Mouse (Mus musculus) midbrain, postnatal 0 days (tissue): ENCODE data around the gene Pml. TPM values are rescaled to one million over a fixed set of nuclear protein-coding genes. Genes with fewer than 3 reads are reported as not detected.
A peak's percentile ranks its signal among the peaks of the same experiment; 100 is the strongest.

Experiments used
- ATAC-seq: fragments of 200-750 bp; cut with Nextera tagmentation; 2 replicates; pipeline ENCODE4 v1.8.0; 2017; ENCODE audit warnings: moderate number of reproducible peaks, mild to moderate bottlenecking, moderate TSS enrichment, moderate library complexity; ENCODE audit not compliant: low FRiP score
- DNase-seq: peaks from one replicate; pipeline ENCODE4 v3.0.0-alpha.2; 2015; ENCODE audit warnings: low spot score
- H3K27ac ChIP-seq: fragments of 300-500 bp; sonication (generic); 2 replicates; pipeline ENCODE4 v1.5.1; 2014; ENCODE audit warnings: low read depth, mild to moderate bottlenecking, low read length, mixed read lengths
- H3K27me3 ChIP-seq: fragments of 300-500 bp; sonication (generic); 2 replicates; pipeline ENCODE4 v1.6.1; 2014; ENCODE audit warnings: low read length, control low read depth, mixed read lengths; ENCODE audit not compliant: insufficient read depth
- H3K36me3 ChIP-seq: fragments of 300-500 bp; sonication (generic); 2 replicates; pipeline ENCODE4 v1.6.1; 2014; ENCODE audit warnings: low read length, control low read depth, mixed read lengths; ENCODE audit not compliant: insufficient read depth
- H3K4me1 ChIP-seq: fragments of 300-500 bp; sonication (generic); 2 replicates; pipeline ENCODE4 v1.6.1; 2014; ENCODE audit warnings: mild to moderate bottlenecking, control low read depth, antibody characterized with exemption, low read length, mixed read lengths; ENCODE audit not compliant: insufficient read depth
- H3K4me2 ChIP-seq: fragments of 300-500 bp; sonication (generic); 2 replicates; pipeline ENCODE4 v1.6.1; 2014; ENCODE audit warnings: low read depth, mild to moderate bottlenecking, low read length, mixed read lengths; ENCODE audit not compliant: poor library complexity, severe bottlenecking
- H3K4me3 ChIP-seq: fragments of 300-500 bp; sonication (generic); 2 replicates; pipeline ENCODE4 v1.5.1; 2014; ENCODE audit warnings: low read depth, mild to moderate bottlenecking, low read length, moderate library complexity
- H3K9ac ChIP-seq: fragments of 300-500 bp; sonication (generic); replicated peaks from 2 replicates; pipeline ENCODE4 v1.6.1; 2014; ENCODE audit warnings: mild to moderate bottlenecking, low read length, moderate library complexity, mixed read lengths; ENCODE audit not compliant: poor library complexity, severe bottlenecking
- H3K9me3 ChIP-seq: fragments of 300-500 bp; sonication (generic); 2 replicates; pipeline ENCODE4 v1.6.1; 2016; ENCODE audit warnings: low read length, control low read depth
- CTCF ChIP-seq: IDR thresholded peaks from 2 replicates; pipeline ENCODE4 v1.5.1; 2016; ENCODE audit warnings: antibody characterized with exemption, mild to moderate bottlenecking
- WGBS: fragments of 180-500 bp; shearing (Covaris S2); extraction: QIAGEN DNeasy Blood & Tissue Kit; methylation state at CpG from one replicate; pipeline ENCODE4 v1.1.7; 2014; 5-methylcytosine and 5-hydroxymethylcytosine counted together
- polyA plus RNA-seq: library from polyadenylated mRNA; unstranded; fragments of >200 nt; fragmentation: Nextera tagmentation; extraction: Ambion mirVana; gene quantifications from 2 replicates; pipeline ENCODE4 v1.2.1, GENCODE M21; 2015
- total RNA-seq: library from RNA; depleted of rRNA; stranded (reverse); fragments of >200 nt; gene quantifications from 2 replicates; pipeline ENCODE4 v1.2.3, GENCODE M21; 2014

The Pml gene
- total and polyA plus RNA-seq, 2 experiments from 2014 or later: 3.2 to 9.0 TPM

GRCm38 (mm10) chr9:58278821-58279723 lies 29.5 kb upstream of the Pml start:
- no peak for DNase-seq
- no peaks in the 10 kb centered on the region for H3K9me3 ChIP-seq
- no peak overlapping the region for H3K27ac ChIP-seq
- WGBS: 62% methylated on average over 4 of the region's 4 CpGs
- TF ChIP-seq CTCF: no peak
- no peak for ATAC-seq
- H3K4me1 ChIP-seq: no peaks in the 10 kb centered on the region; the same call in 1 of the 2 replicates
- H3K4me2 ChIP-seq: no peak overlapping the region
- no peak overlapping the region for H3K4me3 ChIP-seq
- no peak overlapping the region for H3K9ac ChIP-seq
- no peaks in the 10 kb centered on the region for H3K27me3 ChIP-seq
- no peaks in the 10 kb centered on the region for H3K36me3 ChIP-seq

DNA sequence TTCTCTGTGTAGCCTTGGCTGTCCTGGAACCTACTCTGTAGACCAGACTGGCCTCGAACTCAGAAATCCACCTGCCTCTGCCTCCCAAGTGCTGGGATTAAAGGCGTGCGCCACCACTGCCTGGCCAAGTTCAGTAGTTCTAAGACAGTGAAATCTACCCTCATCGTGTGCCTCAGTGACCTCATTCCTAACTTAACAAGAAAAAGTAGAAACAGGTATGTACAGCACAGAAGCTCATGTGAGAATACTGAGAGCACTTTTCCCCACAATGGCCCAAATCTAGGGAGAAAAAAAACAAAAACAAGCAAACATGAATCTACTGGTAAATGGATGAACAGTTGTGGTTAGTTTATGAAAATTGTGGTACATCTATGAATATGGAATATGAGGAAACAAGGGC lies 28.7 kb upstream of the Pml start:
- ATAC-seq (no peak), DNase-seq (no peak)
- 89% methylated on average over 4 of the region's 4 CpGs for whole genome bisulfite sequencing
- no peak overlapping the region for H3K9ac ChIP-seq
- H3K27me3 ChIP-seq: no peaks in the 10 kb centered on the region
- H3K4me2 ChIP-seq: no peak overlapping the region
- no peaks in the 10 kb centered on the region for H3K9me3 ChIP-seq
- H3K36me3 ChIP-seq: no peaks in the 10 kb centered on the region
- H3K4me3 ChIP-seq: no peak overlapping the region
- H3K27ac ChIP-seq: no peak overlapping the region
- TF ChIP-seq CTCF: no peak
- H3K4me1 ChIP-seq: no peaks in the 10 kb centered on the region; the same call in 1 of the 2 replicates

DNA sequence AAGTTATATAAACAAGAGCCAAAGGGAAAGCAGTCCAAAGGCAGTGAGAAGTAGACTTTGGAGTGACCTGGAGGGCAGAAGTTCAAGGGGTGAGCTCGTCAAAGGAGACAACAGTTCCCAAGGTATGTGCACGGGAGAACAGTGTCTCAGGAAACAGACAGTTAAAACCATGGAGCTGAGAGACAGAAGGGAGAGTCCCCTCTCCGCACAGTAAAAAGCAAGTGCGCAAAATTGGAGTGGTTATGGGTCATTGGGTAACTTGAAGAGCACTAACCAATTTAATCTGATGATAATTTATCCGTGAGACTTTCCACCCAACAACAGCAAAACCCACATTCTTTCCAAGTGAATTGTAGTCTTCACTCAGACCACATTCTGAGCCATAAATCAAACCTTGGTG lies 26.8 kb upstream of the Pml start:
- ATAC-seq (no peak), DNase-seq (no peak)
- Histone ChIP-seq H3K36me3 (no peaks in the 10 kb centered on the region), H3K27me3 (no peaks in the 10 kb centered on the region), H3K27ac (no peak overlapping the region), H3K9ac (no peak overlapping the region), H3K9me3 (no peaks in the 10 kb centered on the region), H3K4me3 (no peak overlapping the region), H3K4me1 (no peaks in the 10 kb centered on the region; the same call in 1 of the 2 replicates), H3K4me2 (no peak overlapping the region)
- no peak for TF ChIP-seq CTCF
- 66% methylated on average over 5 of the region's 5 CpGs for WGBS

- no peak for ATAC-seq
- Histone ChIP-seq H3K4me1 (no peaks in the 10 kb centered on the region; the same call in 1 of the 2 replicates), H3K9me3 (no peaks in the 10 kb centered on the region), H3K4me3 (no peak overlapping the region), H3K27me3 (no peaks in the 10 kb centered on the region), H3K36me3 (no peaks in the 10 kb centered on the region), H3K27ac (no peak overlapping the region), H3K4me2 (no peak overlapping the region), H3K9ac (no peak overlapping the region)
- no peak for DNase-seq
- TF ChIP-seq CTCF: no peak
- 89% methylated on average over 3 of the region's 3 CpGs for WGBS
Measured at GRCm38 (mm10) chr9:58275797-58276196, 26.2 kb upstream of the Pml start.

DNA sequence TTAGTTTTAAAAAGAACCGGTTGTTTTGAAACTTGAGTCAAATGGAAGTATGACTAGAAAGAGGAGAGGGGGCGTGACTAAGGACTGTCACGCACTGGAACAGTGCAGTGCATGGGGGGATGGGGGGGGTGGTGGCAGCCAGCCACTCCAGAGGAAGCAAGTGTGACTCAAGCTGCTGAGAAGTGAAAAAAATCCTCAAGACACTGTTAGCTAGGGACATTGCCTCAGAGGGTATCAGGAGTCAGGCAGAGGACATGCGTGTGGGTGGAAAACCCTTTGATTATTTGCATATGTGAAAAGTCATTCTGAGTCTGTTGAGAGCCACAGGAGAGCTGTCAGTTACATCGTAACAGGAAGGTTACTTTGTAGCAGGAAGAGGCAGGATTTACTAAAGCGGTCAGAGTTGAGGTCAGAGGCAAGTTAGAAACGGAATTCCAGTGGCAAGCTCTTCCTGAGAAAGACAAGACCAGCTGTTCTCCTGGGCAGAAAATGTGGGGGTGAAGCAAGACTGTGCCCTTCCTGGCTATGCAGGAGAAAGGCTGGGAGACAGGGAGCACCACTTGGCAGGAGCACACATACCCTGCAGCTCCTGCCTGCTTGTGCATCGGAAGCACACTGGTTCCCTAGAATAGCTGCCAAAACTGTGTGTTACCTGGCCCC lies 25.7 kb upstream of the Pml start:
- Histone ChIP-seq H3K9me3 (no peaks in the 10 kb centered on the region), H3K4me3 (no peak overlapping the region), H3K27ac (no peak overlapping the region), H3K4me1 (no peaks in the 10 kb centered on the region; the same call in 1 of the 2 replicates), H3K4me2 (no peak overlapping the region), H3K27me3 (no peaks in the 10 kb centered on the region), H3K36me3 (no peaks in the 10 kb centered on the region), H3K9ac (no peak overlapping the region)
- DNase-seq (peak; percentile 24), ATAC-seq (no peak)
- TF ChIP-seq CTCF: no peak
- WGBS: 41% methylated on average over 8 of the region's 8 CpGs

DNA sequence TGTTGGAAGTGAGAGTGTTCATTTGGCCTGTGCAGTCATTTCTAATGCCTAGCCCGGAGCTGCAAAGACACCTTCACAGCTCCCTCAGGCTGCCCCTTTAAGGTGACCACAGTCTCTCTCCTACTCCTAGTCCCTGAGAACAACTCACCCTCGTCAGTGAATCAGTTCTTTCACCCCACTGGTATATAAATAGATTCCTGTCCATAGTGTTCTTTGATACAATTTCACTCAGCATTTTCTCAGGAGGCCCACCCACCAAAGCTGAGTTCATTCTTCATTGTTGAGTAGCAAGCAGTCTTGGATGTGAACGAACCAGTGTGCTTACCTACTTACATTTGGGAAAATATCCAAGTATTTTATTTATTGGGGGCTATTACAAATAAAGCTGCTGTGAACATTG lies 25.0 kb upstream of the Pml start:
- H3K27me3 ChIP-seq: no peaks in the 10 kb centered on the region
- ATAC-seq: no peak
- H3K9me3 ChIP-seq: no peaks in the 10 kb centered on the region
- no peak for DNase-seq
- no peak overlapping the region for H3K4me3 ChIP-seq
- no peak for TF ChIP-seq CTCF
- H3K36me3 ChIP-seq: no peaks in the 10 kb centered on the region
- H3K9ac ChIP-seq: no peak overlapping the region
- WGBS: 53% methylated on average over 3 of the region's 3 CpGs
- no peaks in the 10 kb centered on the region for H3K4me1 ChIP-seq
- no peak overlapping the region for H3K4me2 ChIP-seq
- H3K27ac ChIP-seq: no peak overlapping the region
